Mouse (Mus musculus): ENCODE measurements around the gene Col6a5.

Col6a5 gene

GRCm38 (mm10) chr9:105827076-105827647 lies 133.3 kb downstream of the Col6a5 start:
- no peak for DNase-seq (ENCODE audit: low read depth, low spot score)

- no peak for DNase-seq (ENCODE audit: low read depth, low spot score)
Measured at GRCm38 (mm10) chr9:105820711-105821110, 139.7 kb downstream of the Col6a5 start.

GRCm38 (mm10) chr9:105819155-105819709 lies 141.2 kb downstream of the Col6a5 start:
- no peak for DNase-seq (ENCODE audit: low read depth, low spot score)

GRCm38 (mm10) chr9:105814436-105814835 lies 146.0 kb downstream of the Col6a5 start:
- no peak for DNase-seq (ENCODE audit: low read depth, low spot score)

- DNase-seq (ENCODE audit: low read depth, low spot score) = no peak
Measured at GRCm38 (mm10) chr9:105811458-105811857, 149.0 kb downstream of the Col6a5 start.

GRCm38 (mm10) chr9:105808920-105809505 lies 151.4 kb downstream of the Col6a5 start:
- no peak for DNase-seq (ENCODE audit: low read depth, low spot score)
